Mouse (Mus musculus): ENCODE measurements around the gene Sipa1l3. TPM values are rescaled to one million over a fixed set of nuclear protein-coding genes. Genes with fewer than 3 reads are reported as not detected.

Sipa1l3 gene
- polyA plus RNA-seq, 1 experiment from 2014 or later: 22.0 TPM

DNA sequence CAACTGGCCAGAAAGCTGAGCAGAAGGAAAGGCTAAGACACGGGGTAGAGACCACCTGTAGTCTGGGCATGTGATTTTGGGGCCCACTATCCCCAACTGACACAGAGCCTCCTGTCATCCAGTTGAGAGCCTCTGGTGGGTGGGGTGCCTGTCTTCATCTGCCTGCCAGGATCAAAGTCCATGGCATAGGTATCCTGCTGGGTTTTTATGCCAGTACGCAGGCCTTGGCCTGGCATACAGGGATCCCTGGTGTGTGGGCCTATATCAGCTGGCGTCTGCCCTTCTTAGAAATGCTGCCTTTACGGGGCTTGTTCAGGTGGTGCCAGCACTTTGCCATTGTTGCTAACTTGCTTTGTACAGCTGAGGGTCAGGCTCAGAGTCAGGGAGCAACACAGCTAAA is 123.3 kb downstream of the Sipa1l3 start:
- no peak overlapping the region for H3K27ac ChIP-seq (ENCODE audit: low read depth, low read length)
- 84% methylated on average over 4 of the region's 4 CpGs for WGBS
- H3K4me3 ChIP-seq (ENCODE audit: low read depth, low read length): no peak overlapping the region
- H3K9ac ChIP-seq (ENCODE audit: low read depth, low read length): no peak overlapping the region
- H3K4me1 ChIP-seq (replicated peaks; ENCODE audit: control insufficient read depth, insufficient read depth, low read length): no peaks in the 10 kb centered on the region
- no peak for ATAC-seq
- no peak overlapping the region for H3K4me2 ChIP-seq (replicated peaks; ENCODE audit: low read depth)
- H3K27me3 ChIP-seq (replicated peaks; ENCODE audit: control insufficient read depth, insufficient read depth, low read length): no peaks in the 10 kb centered on the region
- peaks cover 56% of the 10 kb centered on the region for H3K36me3 ChIP-seq (ENCODE audit: control insufficient read depth, insufficient read depth)
- TF ChIP-seq CTCF (IDR thresholded peaks at IDR 0.05; ENCODE audit: low read depth): no peak
- H3K9me3 ChIP-seq (ENCODE audit: control insufficient read depth): no peaks in the 10 kb centered on the region

GRCm38 (mm10) chr7:29393292-29393691 is 125.1 kb downstream of the Sipa1l3 start:
- H3K4me1 ChIP-seq (replicated peaks; ENCODE audit: control insufficient read depth, insufficient read depth, low read length): no peaks in the 10 kb centered on the region
- no peak for ATAC-seq
- peak overlapping the region; percentile 57 for H3K27ac ChIP-seq (ENCODE audit: low read depth, low read length)
- no peak for TF ChIP-seq CTCF (IDR thresholded peaks at IDR 0.05; ENCODE audit: low read depth)
- no peaks in the 10 kb centered on the region for H3K27me3 ChIP-seq (replicated peaks; ENCODE audit: control insufficient read depth, insufficient read depth, low read length)
- no peaks in the 10 kb centered on the region for H3K9me3 ChIP-seq (ENCODE audit: control insufficient read depth)
- no peak overlapping the region for H3K4me2 ChIP-seq (replicated peaks; ENCODE audit: low read depth)
- no peak overlapping the region for H3K4me3 ChIP-seq (ENCODE audit: low read depth, low read length)
- no peak overlapping the region for H3K9ac ChIP-seq (ENCODE audit: low read depth, low read length)
- WGBS: 97% methylated on average over 10 of the region's 10 CpGs
- peaks cover 39% of the 10 kb centered on the region for H3K36me3 ChIP-seq (ENCODE audit: control insufficient read depth, insufficient read depth)

DNA sequence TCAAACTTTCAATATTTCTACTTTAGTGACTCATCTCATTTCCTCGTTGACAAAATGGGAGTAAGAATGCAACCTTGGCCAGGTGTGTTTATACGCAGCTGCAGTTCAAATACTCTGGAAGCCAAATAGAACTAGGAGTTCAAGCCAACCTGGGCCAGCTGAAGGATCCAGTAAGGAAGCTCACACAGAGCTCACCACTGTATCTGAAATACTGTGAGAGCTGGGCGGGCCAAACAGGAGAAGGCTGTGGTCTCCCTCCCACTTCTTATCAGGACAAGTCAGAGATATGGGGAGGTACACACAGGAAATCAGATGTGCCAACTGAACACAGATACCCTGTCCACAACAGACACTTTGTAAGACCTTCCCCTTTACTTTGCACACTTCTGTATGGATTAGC is 125.6 kb downstream of the Sipa1l3 start:
- Histone ChIP-seq H3K36me3 (ENCODE audit: control insufficient read depth, insufficient read depth) (peaks cover 42% of the 10 kb centered on the region), H3K27me3 (replicated peaks; ENCODE audit: control insufficient read depth, insufficient read depth, low read length) (no peaks in the 10 kb centered on the region), H3K9ac (ENCODE audit: low read depth, low read length) (no peak overlapping the region), H3K27ac (ENCODE audit: low read depth, low read length) (no peak overlapping the region), H3K9me3 (ENCODE audit: control insufficient read depth) (no peaks in the 10 kb centered on the region), H3K4me3 (ENCODE audit: low read depth, low read length) (no peak overlapping the region), H3K4me2 (replicated peaks; ENCODE audit: low read depth) (no peak overlapping the region), H3K4me1 (replicated peaks; ENCODE audit: control insufficient read depth, insufficient read depth, low read length) (no peaks in the 10 kb centered on the region)
- peak; percentile 40; the same call in 1 of the 2 replicates for ATAC-seq
- TF ChIP-seq CTCF (IDR thresholded peaks at IDR 0.05; ENCODE audit: low read depth): no peak
- 36% methylated on average over 3 of the region's 3 CpGs for WGBS

DNA sequence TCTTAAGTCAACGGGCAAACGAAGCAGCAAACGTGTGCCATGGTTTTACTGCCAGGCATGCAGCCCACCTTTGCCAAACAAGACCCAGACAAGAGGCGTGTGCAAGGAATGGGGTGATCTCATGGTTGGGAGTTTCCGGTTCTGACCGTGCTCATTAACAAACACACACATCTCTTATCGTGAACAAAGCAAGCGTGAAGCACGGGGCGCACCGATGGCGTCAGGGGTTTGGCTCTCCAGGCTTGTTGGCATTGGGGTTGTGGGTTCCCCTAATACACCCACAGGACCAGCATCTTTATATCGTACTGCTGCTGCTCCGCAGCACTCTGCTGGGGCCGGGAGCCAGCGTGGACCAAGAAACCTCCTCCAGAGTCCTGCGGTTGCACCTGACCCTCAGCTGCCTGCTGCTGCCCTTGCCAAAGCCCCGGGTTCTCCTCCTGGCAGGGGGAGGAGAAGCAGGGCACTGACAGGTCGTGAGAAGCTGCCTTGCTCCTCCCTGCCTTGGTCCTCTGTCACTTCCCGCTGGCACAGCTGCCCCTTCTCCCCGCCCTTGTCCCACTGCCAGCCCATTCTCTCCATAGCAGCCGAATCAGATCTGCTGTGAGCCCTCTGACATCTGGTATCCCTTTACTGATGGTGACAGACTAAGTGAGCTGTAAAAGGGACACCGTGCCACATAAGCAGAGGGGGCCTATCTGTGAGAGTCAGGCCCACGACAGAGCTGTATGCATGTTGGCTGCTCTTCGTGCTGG is 126.5 kb downstream of the Sipa1l3 start:
- TF ChIP-seq CTCF (IDR thresholded peaks at IDR 0.05; ENCODE audit: low read depth): no peak
- H3K27me3 ChIP-seq (replicated peaks; ENCODE audit: control insufficient read depth, insufficient read depth, low read length): no peaks in the 10 kb centered on the region
- H3K4me2 ChIP-seq (replicated peaks; ENCODE audit: low read depth): no peak overlapping the region
- H3K9me3 ChIP-seq (ENCODE audit: control insufficient read depth): no peaks in the 10 kb centered on the region
- peak; percentile 41; the same call in 1 of the 2 replicates for ATAC-seq
- WGBS: 72% methylated on average over 25 of the region's 25 CpGs
- H3K27ac ChIP-seq (ENCODE audit: low read depth, low read length): peak overlapping the region; percentile 64
- H3K4me1 ChIP-seq (replicated peaks; ENCODE audit: control insufficient read depth, insufficient read depth, low read length): no peaks in the 10 kb centered on the region
- H3K9ac ChIP-seq (ENCODE audit: low read depth, low read length): no peak overlapping the region
- peaks cover 47% of the 10 kb centered on the region for H3K36me3 ChIP-seq (ENCODE audit: control insufficient read depth, insufficient read depth)
- no peak overlapping the region for H3K4me3 ChIP-seq (ENCODE audit: low read depth, low read length)

GRCm38 (mm10) chr7:29391112-29391760 is 127.2 kb downstream of the Sipa1l3 start:
- 80% methylated on average over 15 of the region's 15 CpGs for WGBS
- Histone ChIP-seq H3K4me2 (replicated peaks; ENCODE audit: low read depth) (no peak overlapping the region), H3K4me1 (replicated peaks; ENCODE audit: control insufficient read depth, insufficient read depth, low read length) (no peaks in the 10 kb centered on the region), H3K27ac (ENCODE audit: low read depth, low read length) (no peak overlapping the region), H3K36me3 (ENCODE audit: control insufficient read depth, insufficient read depth) (peaks cover 47% of the 10 kb centered on the region), H3K4me3 (ENCODE audit: low read depth, low read length) (no peak overlapping the region), H3K9me3 (ENCODE audit: control insufficient read depth) (no peaks in the 10 kb centered on the region), H3K27me3 (replicated peaks; ENCODE audit: control insufficient read depth, insufficient read depth, low read length) (no peaks in the 10 kb centered on the region), H3K9ac (ENCODE audit: low read depth, low read length) (no peak overlapping the region)
- no peak for ATAC-seq
- no peak for TF ChIP-seq CTCF (IDR thresholded peaks at IDR 0.05; ENCODE audit: low read depth)

GRCm38 (mm10) chr7:29390234-29390633 is 128.2 kb downstream of the Sipa1l3 start:
- TF ChIP-seq CTCF (IDR thresholded peaks at IDR 0.05; ENCODE audit: low read depth): 0 out of 2 replicates have a peak, but pooled peaks have one; percentile 16
- H3K27ac ChIP-seq (ENCODE audit: low read depth, low read length): no peak overlapping the region
- WGBS: 67% methylated on average over 10 of the region's 10 CpGs

More at GRCm38 (mm10) chr7:29390234-29390633, 128.2 kb downstream of the Sipa1l3 start:
- Histone ChIP-seq H3K36me3 (ENCODE audit: control insufficient read depth, insufficient read depth) (peaks cover 53% of the 10 kb centered on the region), H3K9me3 (ENCODE audit: control insufficient read depth) (no peaks in the 10 kb centered on the region), H3K27me3 (replicated peaks; ENCODE audit: control insufficient read depth, insufficient read depth, low read length) (no peaks in the 10 kb centered on the region), H3K9ac (ENCODE audit: low read depth, low read length) (no peak overlapping the region), H3K4me1 (replicated peaks; ENCODE audit: control insufficient read depth, insufficient read depth, low read length) (no peaks in the 10 kb centered on the region), H3K4me3 (ENCODE audit: low read depth, low read length) (no peak overlapping the region), H3K4me2 (replicated peaks; ENCODE audit: low read depth) (no peak overlapping the region)
- ATAC-seq: no peak

Data from intestine, postnatal 0 days (tissue).